Mouse (Mus musculus) neural tube, embryonic 11.5 days (tissue): Measurements from ENCODE around the gene Akr1c19. TPM values are rescaled to one million over a fixed set of nuclear protein-coding genes. Genes with fewer than 3 reads are reported as not detected.

Experiments
- ATAC-seq: fragments of 200-750 bp; cut with Nextera tagmentation; 2 replicates; pipeline ENCODE4 v1.8.0; 2017; ENCODE audit warnings: moderate number of reproducible peaks, mild to moderate bottlenecking, moderate TSS enrichment, moderate library complexity; ENCODE audit not compliant: insufficient read depth, low FRiP score, low TSS enrichment
- DNase-seq: peaks from one replicate; pipeline ENCODE4 v3.0.0-alpha.2; 2015; ENCODE audit warnings: low spot score
- H3K27ac ChIP-seq: fragments of 300-500 bp; sonication (generic); 2 replicates; pipeline ENCODE4 v1.5.1; 2014; ENCODE audit warnings: low read depth, mild to moderate bottlenecking, low read length
- H3K27me3 ChIP-seq: fragments of 300-500 bp; sonication (generic); 2 replicates; pipeline ENCODE4 v1.6.1; 2014; ENCODE audit warnings: mild to moderate bottlenecking, low read length, mixed read lengths; ENCODE audit not compliant: control insufficient read depth, insufficient read depth
- H3K36me3 ChIP-seq: fragments of 300-500 bp; sonication (generic); 2 replicates; pipeline ENCODE4 v1.6.1; 2014; ENCODE audit warnings: mild to moderate bottlenecking, low read length, moderate library complexity, mixed read lengths; ENCODE audit not compliant: control insufficient read depth, insufficient read depth
- H3K4me1 ChIP-seq: fragments of 300-500 bp; sonication (generic); 2 replicates; pipeline ENCODE4 v1.6.1; 2014; ENCODE audit warnings: low read length, mixed read lengths; ENCODE audit not compliant: control insufficient read depth, insufficient read depth
- H3K4me2 ChIP-seq: fragments of 300-500 bp; sonication (generic); 2 replicates; pipeline ENCODE4 v1.6.1; 2014; ENCODE audit warnings: low read depth, mild to moderate bottlenecking, moderate library complexity
- H3K4me3 ChIP-seq: fragments of 300-500 bp; sonication (generic); 2 replicates; pipeline ENCODE4 v1.5.1; 2014; ENCODE audit warnings: low read depth, low read length
- H3K9ac ChIP-seq: fragments of 300-500 bp; sonication (generic); 2 replicates; pipeline ENCODE4 v1.6.1; 2014; ENCODE audit warnings: mild to moderate bottlenecking, low read length
- H3K9me3 ChIP-seq: fragments of 300-500 bp; sonication (generic); 2 replicates; pipeline ENCODE4 v1.6.1; 2016; ENCODE audit warnings: low read length; ENCODE audit not compliant: control insufficient read depth
- WGBS: fragments of 180-500 bp; shearing (Covaris S2); extraction: QIAGEN DNeasy Blood & Tissue Kit; methylation state at CpG from one replicate; pipeline ENCODE4 v1.1.7; 2014; 5-methylcytosine and 5-hydroxymethylcytosine counted together
- polyA plus RNA-seq: library from polyadenylated mRNA; unstranded; fragments of >200 nt; fragmentation: Nextera tagmentation; extraction: Ambion mirVana; gene quantifications from 2 replicates; pipeline ENCODE4 v1.2.1, GENCODE M21; 2014

Akr1c19 gene
- polyA plus RNA-seq, 1 experiment from 2014 or later = 0.76 TPM

GRCm38 (mm10) chr13:4296991-4297390, 68.5 kb downstream of the Akr1c19 start:
- Histone ChIP-seq H3K27me3 (no peaks in the 10 kb centered on the region), H3K36me3 (no peaks in the 10 kb centered on the region), H3K27ac (no peak overlapping the region), H3K4me2 (no peak overlapping the region), H3K4me1 (no peaks in the 10 kb centered on the region), H3K9me3 (no peaks in the 10 kb centered on the region), H3K9ac (no peak overlapping the region), H3K4me3 (no peak overlapping the region)
- DNase-seq (no peak), ATAC-seq (no peak)
- 90% methylated on average over 4 of the region's 4 CpGs for WGBS

Other genes with a start within 250 kb of the Akr1c19 start
- gene Akr1c14, start 179.7 kb upstream of the Akr1c19 start, polyA plus RNA-seq = 0.46 and 0.65 TPM in 2 replicates
- not detected in 2 replicates for gene Akr1c18, start 78.0 kb upstream of the Akr1c19 start, polyA plus RNA-seq
- 1.5 TPM in 2 replicates for gene Akr1c13, start 37.5 kb upstream of the Akr1c19 start, polyA plus RNA-seq
- gene Akr1c12, start 50.7 kb downstream of the Akr1c19 start, polyA plus RNA-seq = not detected in 2 replicates
- not detected in 2 replicates for gene Akr1c6, start 205.6 kb downstream of the Akr1c19 start, polyA plus RNA-seq